Mouse (Mus musculus) heart, adult 8-10 months (tissue): Measurements from ENCODE around the gene Smim27. TPM values are rescaled to one million over a fixed set of nuclear protein-coding genes. Genes with fewer than 3 reads are reported as not detected.
A peak's percentile ranks its signal among the peaks of the same experiment; 100 is the strongest.

Experiments
- DNase-seq: peaks from one replicate; pipeline ENCODE4 v3.0.0; 2022; ENCODE audit warnings: low spot score
- total RNA-seq, 4 experiments: library from RNA; stranded (reverse); gene quantifications; 2 replicates each; pipeline ENCODE4 v1.2.4; 2022

The Smim27 gene
- 10 to 100 TPM; 38.6 to 57.0 (median 48.2) TPM for total RNA-seq

- DNase-seq = peak; percentile 98
Observed at GRCm38 (mm10) chr4:40269430-40270032, at the start of gene Smim27, which contains the start of gene Topors. TSS of gene Smim27 (plus strand) at chr4:40269579. TSS of gene Topors (minus strand) at chr4:40269850.

DNA sequence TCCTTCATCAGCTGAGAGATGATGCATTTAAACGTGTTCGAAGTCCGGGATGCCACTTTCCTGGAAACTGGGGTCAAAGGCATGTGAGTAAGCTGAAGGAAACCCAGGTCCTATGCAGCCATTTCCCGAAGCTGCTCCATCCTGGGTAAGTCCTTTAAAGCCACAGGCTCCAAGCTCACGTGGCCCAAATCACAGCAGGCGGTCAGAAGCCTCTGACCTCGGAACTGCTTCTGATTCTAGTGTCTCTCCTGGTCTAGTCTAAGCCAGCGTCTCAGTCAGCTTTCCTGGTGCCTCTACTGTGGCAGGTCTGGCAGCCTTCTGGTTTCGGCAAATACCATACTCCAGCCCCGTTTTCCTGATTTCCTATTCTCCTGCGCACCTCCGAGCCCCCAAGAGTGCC, 48.9 kb upstream of the Smim27 start:
- DNase-seq = no peak

DNA sequence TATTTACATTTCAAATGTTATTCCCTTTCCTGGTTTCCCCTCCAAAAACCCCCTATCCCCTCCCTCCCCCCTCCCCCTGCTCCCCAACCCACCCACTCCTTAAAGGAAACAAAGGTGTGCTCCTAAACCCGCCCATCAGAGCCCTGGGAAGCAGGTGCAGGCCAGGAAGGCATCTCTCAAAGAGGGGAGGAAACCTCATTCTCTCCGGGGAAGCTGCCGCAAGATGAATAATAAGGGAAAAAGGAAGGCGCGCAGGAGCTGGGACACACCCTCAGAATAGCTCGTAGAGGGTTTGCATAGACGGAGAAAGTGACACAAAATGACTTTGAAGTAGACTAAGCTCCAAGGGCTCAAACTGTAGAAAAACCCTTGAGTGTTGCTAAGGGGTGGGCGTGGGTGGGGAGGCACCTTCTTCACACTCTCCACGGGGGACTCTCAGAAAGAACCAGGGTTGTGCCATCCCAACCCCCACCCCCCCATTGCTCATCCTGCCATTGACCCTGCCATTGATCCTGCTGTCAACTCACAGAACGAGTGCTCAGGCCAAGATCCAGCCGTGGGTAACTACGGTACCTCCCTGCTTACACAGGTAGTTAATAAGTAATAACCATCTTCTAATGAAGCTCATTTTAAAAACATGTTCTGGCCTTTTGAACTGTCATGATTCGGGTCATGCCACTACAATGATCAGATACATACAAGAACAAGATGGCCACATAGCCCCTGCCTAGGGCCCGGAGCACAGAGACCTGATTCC, 48.2 kb upstream of the Smim27 start:
- DNase-seq = no peak

- DNase-seq = no peak
Observed at GRCm38 (mm10) chr4:40221876-40222585, 47.3 kb upstream of the Smim27 start.

DNA sequence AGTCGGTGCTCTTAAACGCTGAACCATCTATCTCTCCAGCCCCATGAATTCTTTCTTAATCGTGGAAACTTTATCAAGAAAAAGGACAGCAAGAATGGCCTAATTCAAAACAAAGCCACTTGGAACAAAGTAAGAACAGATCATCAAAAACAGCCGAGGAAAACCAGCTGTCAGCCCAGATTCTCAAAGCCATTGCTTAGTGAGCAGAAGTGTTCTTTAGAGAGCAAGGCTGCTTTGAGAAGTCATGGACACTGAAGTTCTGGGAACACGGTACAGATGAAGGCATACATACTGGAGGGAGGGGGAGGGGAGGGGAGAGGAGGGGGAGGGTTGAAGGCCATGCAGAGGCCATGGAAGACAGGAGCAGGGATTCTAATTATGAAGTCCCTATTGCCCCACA, 43.3 kb upstream of the Smim27 start:
- no peak for DNase-seq

DNA sequence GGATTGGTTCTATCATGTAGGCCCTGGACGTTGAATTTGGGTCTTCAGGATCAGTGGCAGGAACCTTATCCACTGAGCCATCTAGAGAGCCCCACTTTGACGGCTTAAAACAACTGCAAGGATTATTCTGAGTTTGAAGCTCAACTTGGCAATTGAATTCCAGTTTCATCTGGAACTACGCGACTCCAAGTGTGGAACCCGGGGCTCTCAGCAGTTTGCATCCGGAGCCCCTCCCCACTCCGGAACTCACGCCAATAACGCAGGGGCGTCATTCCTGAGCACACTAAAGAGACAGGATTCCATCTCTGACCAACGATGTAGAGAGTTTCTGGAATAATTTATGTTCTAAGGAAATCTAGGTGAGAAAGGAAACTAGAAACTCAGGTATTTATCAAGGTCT, 42.2 kb upstream of the Smim27 start:
- DNase-seq = no peak

GRCm38 (mm10) chr4:40227886-40228285, 41.5 kb upstream of the Smim27 start:
- no peak for DNase-seq

DNA sequence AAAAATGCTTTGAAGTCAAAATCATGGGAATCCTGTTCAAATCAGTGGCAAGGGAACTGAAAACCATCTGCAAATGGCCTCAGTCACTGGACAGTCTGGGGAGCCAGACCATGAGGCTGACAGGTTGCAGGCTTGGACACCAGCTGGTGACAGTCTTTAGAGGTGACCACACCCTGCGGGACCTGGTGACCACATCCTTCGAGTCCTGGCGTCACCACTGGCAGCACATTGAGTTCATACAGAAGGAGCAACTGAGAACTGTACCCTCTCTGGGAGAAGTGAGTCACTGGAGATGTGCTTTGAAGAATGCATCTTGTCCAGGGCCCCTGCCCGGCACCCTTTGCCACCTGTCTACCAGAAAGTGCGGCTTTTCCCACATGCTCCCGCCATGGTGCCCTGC, 39.7 kb upstream of the Smim27 start:
- no peak for DNase-seq

DNA sequence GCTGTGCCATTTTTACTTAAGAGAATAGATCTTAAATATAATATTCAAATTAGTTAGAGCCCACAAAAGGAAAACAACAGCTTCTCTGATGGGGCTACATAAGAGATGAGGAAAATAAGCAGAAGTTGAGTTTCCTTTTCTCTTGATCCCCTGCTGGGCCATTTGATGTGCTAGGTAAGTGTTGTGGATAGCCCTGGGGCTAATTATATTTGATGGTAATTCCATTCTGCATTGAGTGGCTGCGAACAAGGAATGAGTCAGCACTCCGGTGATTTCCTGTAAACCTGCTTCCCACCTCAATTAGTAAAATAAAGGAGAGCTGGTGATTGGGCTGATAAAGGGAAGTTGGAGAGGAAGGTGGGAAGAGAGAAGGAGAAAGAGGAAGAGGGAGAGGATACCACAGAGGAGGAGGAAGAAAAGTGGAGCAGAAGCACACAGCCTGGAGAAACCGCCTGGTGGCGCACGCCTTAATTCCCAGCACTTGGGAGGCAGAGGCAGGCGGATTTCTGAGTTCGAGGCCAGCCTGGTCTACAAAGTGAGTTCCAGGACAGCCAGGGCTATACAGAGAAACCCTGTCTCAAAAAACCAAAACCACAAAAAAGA, 36.2 kb upstream of the Smim27 start:
- DNase-seq = no peak

- DNase-seq = no peak
Observed at GRCm38 (mm10) chr4:40234256-40234655, 35.1 kb upstream of the Smim27 start.

- no peak for DNase-seq
Observed at GRCm38 (mm10) chr4:40236829-40237228, 32.5 kb upstream of the Smim27 start.

DNA sequence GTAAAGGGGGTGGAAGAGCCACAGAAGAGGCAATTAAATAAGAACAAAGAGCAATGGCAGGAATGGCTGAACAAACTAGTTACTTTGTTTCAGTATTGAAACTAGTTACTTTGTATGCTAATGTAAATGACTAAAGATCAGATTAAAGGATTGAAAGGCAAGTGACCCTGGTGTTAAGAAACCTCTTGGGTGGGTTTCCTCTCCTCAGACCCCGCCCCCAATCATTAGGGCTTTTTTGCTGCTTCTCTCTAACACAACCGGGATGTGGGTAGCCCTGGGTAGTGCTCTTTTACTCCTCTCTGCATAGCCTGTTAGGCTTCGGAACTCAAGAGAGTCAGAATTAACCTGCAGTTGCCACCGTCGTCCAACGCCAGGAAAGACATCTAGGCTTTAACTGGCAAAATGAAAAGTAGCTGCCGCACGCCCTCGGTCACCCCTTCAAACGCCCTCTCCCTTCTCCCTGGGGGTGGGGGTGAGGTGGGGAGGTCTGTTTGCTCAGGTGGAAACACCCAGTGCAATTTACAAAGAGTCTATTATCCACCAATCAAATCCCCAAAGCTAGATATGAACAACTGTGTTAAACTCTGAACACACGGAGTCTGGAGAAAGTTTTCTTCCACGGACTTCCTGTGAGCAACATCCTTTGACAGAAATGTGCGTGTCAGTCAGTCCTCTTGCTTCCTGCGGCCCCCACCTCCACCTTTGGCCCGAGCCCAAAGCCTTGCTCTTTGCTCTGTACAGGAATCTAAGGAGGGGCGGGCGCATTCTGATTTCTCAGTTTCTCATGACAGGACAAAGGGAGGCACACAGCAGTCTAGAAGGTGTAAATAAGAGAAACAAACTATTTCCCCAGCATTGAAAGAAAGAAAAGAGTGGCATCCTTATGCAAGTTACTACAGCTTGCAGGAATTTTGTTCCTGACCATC, 30.6 kb upstream of the Smim27 start:
- peak; percentile 72 for DNase-seq

- peak; percentile 40 for DNase-seq
Observed at GRCm38 (mm10) chr4:40239409-40240271, 29.7 kb upstream of the Smim27 start, which contains the start of gene Ddx58. TSS of gene Ddx58 (minus strand) at chr4:40239828.

DNA sequence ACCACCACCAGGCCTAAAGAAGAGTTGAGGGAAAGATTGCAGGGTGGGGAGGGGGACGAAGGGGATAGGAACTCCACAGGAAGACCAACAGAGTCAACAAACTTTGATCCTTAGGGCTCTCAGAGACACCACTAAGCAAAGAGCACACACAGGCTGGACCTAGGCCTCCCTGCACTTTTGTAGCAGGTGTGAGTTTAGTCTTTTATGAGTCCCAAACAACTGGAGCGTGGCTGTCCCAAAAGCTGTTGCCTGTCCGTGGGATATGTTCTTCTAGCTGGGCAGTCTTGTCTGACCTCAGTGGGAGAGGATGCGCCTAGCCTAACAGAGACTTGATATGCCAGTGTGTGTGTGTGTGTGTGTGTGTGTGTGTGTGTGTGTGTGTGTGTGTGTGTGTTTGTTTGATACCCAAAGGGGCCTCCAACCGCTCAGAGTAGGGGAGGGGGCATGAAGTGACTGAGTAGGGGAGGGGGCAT, 29.1 kb upstream of the Smim27 start:
- DNase-seq = no peak

DNA sequence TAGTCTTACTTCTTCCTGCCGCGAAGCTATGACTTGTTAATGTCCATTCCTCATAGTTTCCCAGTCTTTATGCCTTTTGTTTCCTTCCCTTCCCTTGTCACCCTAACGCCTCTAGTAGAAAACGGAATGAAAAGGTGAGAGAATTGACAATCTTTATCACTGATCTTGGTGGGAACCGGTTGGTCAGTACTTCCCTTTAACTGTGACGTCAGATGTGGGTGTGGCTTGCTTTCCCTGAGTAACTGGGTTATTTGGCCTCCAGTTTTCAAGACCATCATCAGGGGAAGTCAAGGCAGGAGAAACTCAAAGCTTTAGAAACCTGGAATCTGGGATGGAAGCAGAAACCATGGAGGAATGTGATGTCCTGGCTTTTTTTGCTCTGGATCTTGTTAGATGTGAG, 27.5 kb upstream of the Smim27 start:
- DNase-seq = no peak

DNA sequence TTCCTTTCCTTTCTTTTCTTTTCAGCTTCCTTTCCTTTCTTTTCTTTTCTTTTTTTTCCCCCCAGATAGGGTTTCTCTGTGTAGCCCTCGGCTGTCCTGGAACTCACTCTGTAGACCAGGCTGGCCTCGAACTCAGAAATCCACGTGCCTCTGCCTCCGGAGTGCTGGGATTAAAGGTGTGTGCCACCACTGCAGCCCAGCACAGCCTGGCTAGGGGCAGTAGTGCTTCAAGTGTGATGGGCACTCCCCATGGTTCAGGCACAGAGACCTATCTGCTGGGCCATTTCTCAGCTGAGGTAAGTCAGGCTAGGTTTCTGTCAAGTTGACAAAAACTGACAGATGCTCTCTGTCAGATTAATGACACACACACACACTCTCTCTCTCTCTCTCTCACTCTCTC, 26.4 kb upstream of the Smim27 start:
- no peak for DNase-seq

DNA sequence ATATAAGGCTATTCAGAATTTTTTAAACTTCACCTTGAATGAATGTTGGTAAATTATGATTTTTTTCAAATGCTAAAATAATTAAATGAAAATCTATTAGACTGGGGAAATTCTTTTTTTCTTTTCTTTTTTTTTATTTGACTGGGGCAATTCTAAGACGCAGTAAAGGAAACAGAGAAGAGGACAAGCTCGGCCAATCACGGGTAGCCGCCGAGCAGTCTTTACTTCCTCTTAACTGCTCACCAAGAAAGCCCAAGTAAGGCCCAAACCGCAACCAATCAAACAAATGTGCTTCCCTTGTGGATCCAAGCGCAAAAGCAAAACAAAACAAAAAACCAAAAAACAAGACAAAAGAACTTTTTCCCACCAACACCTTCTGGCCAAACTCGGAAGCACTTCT, 25.3 kb upstream of the Smim27 start:
- DNase-seq = peak; percentile 15

DNA sequence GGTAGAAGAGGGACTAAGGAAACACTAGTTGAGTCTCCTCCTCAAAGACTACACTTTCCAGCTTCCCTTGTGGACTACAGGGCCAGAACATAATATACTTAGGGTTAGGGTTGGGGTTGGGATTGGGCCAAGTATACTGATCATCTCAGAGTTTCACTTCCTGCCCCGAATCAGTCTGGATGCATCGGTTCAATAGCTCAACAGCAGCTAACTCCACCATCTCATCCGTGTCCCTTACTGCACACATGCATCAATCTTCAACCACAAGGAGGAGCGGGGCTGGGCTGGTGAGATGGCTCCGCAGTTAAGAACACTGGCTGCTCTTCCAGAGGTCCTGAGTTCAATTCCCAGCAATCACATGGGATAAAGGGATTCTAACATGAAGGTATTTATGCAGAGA, 18.4 kb upstream of the Smim27 start:
- no peak for DNase-seq

- DNase-seq = no peak
Observed at GRCm38 (mm10) chr4:40253766-40254165, 15.6 kb upstream of the Smim27 start.
